Mouse (Mus musculus): Measurements from ENCODE around the gene Dtx3.

Gene Dtx3

GRCm38 (mm10) chr10:127185506-127185905 is 10.0 kb downstream of the Dtx3 start:
- no peak for DNase-seq (ENCODE audit: low spot score in 2 of 2)

- no peak for DNase-seq (ENCODE audit: low spot score in 2 of 2)
These were observed 10.4 kb downstream of the Dtx3 start for GRCm38 (mm10) chr10:127185101-127185500.

- DNase-seq (ENCODE audit: low spot score in 2 of 2) = no peak
These were observed 11.8 kb downstream of the Dtx3 start for GRCm38 (mm10) chr10:127183759-127184158.

GRCm38 (mm10) chr10:127182624-127183023 is 12.9 kb downstream of the Dtx3 start:
- DNase-seq (ENCODE audit: low spot score in 2 of 2) = no peak

- DNase-seq (ENCODE audit: low spot score in 2 of 2) = no peak
These were observed 14.0 kb downstream of the Dtx3 start for GRCm38 (mm10) chr10:127181566-127181965.

GRCm38 (mm10) chr10:127180695-127181047 is 14.9 kb downstream of the Dtx3 start:
- DNase-seq (ENCODE audit: low spot score in 2 of 2) = no peak

GRCm38 (mm10) chr10:127179871-127180694 is 15.4 kb downstream of the Dtx3 start, which contains the start of gene Slc26a10:
TSS of gene Slc26a10 (minus strand) at chr10:127180645.
- no peak for DNase-seq (ENCODE audit: low spot score in 2 of 2)

GRCm38 (mm10) chr10:127178286-127179027 is 17.1 kb downstream of the Dtx3 start:
- DNase-seq (ENCODE audit: low spot score in 2 of 2) = no peak

- DNase-seq (ENCODE audit: low spot score in 2 of 2) = peak; percentile 64 to 74
These were observed 17.8 kb downstream of the Dtx3 start for GRCm38 (mm10) chr10:127177719-127178118.

- DNase-seq (ENCODE audit: low spot score in 2 of 2) = no peak
These were observed 18.3 kb downstream of the Dtx3 start for GRCm38 (mm10) chr10:127177235-127177634.

- no peak for DNase-seq (ENCODE audit: low spot score in 2 of 2)
These were observed 18.8 kb downstream of the Dtx3 start for GRCm38 (mm10) chr10:127176756-127177155.

GRCm38 (mm10) chr10:127176228-127176627 is 19.3 kb downstream of the Dtx3 start:
- no peak for DNase-seq (ENCODE audit: low spot score in 2 of 2)

- DNase-seq (ENCODE audit: low spot score in 2 of 2) = no peak
These were observed 21.4 kb downstream of the Dtx3 start for GRCm38 (mm10) chr10:127174170-127174569.

- DNase-seq (ENCODE audit: low spot score in 2 of 2) = no peak
These were observed 22.1 kb downstream of the Dtx3 start for GRCm38 (mm10) chr10:127173148-127174065.

GRCm38 (mm10) chr10:127171631-127172200 is 23.8 kb downstream of the Dtx3 start:
- DNase-seq (ENCODE audit: low spot score in 2 of 2) = no peak

- peak in 1 of 2 experiments; percentile 57 for DNase-seq (ENCODE audit: low spot score in 2 of 2)
These were observed 24.7 kb downstream of the Dtx3 start for GRCm38 (mm10) chr10:127170837-127171272.

GRCm38 (mm10) chr10:127170002-127170401 is 25.5 kb downstream of the Dtx3 start:
- DNase-seq (ENCODE audit: low spot score in 2 of 2) = no peak

- DNase-seq (ENCODE audit: low spot score in 2 of 2) = no peak
These were observed 27.8 kb downstream of the Dtx3 start for GRCm38 (mm10) chr10:127167614-127168192.

- no peak for DNase-seq (ENCODE audit: low spot score in 2 of 2)
These were observed 28.5 kb downstream of the Dtx3 start for GRCm38 (mm10) chr10:127166771-127167613.

- no peak for DNase-seq (ENCODE audit: low spot score in 2 of 2)
These were observed 29.2 kb downstream of the Dtx3 start for GRCm38 (mm10) chr10:127166404-127166715.

Measured in frontal cortex, postnatal 25 days (tissue).